In the genomic region with DNA sequence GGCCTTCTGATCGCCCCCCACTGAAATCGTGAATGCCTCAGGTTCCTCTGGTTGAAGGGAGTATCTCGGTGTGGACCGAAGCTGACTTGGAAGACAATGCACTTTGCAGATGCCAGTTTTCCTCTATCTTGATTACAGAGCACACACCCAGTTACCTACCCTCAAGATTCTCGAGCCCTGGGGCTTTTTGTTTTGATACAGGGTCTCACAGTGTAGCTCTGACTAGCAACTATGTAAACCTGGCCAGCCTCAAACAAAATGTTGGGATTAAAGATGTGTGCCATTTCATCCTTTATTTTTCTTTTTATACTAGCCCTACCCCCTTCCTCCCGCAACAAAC, we compare ENCODE assay signal across 8 mouse cellular contexts. TPM values are rescaled to one million over a fixed set of nuclear protein-coding genes. Genes with fewer than 3 reads are reported as not detected.
DNase-seq lines count a peak whose midpoint lies in the region; ATAC-seq and TF ChIP-seq lines count a peak whose summit lies in the region.

No protein-coding gene starts in this region.

- no peak for TF ChIP-seq CTCF in lung, embryonic 14.5 days (IDR thresholded peaks at IDR 0.05; ENCODE audit: low read depth)
- TF ChIP-seq CTCF in embryonic fibroblast, embryonic 13.5 days (IDR thresholded peaks at IDR 0.05; ENCODE audit: borderline replicate concordance, insufficient read depth, low read length), result no peak

- peak overlapping the region; percentile 85 for H3K4me3 ChIP-seq in lung, embryonic 14.5 days (ENCODE audit: low read depth, low read length)
- H3K4me3 ChIP-seq in embryonic fibroblast, embryonic 13.5 days (ENCODE audit: insufficient read depth, low read length), result peak overlapping the region; percentile 26
- peak overlapping the region; percentile 81 for H3K4me3 ChIP-seq in limb, embryonic 10.5 days
- peak overlapping the region; percentile 83 for H3K4me3 ChIP-seq in neural tube, embryonic 15.5 days (replicated peaks)

- 0 out of 2 replicates have a peak, but pooled peaks have one; percentile 70 for TF ChIP-seq POLR2A in embryonic fibroblast, embryonic 13.5 days (IDR thresholded peaks at IDR 0.05; ENCODE audit: low read depth, low read length)

- no peaks in the 10 kb centered on the region for H3K9me3 ChIP-seq in lung, embryonic 14.5 days (ENCODE audit: low read depth, low read length)
- H3K9me3 ChIP-seq in limb, embryonic 10.5 days (replicated peaks), result no peaks in the 10 kb centered on the region
- H3K9me3 ChIP-seq in neural tube, embryonic 15.5 days (replicated peaks), result no peaks in the 10 kb centered on the region

- H3K9ac ChIP-seq in lung, embryonic 14.5 days, result peak overlapping the region; percentile 73
- H3K9ac ChIP-seq in neural tube, embryonic 15.5 days (replicated peaks), result peak overlapping the region; percentile 84

- H3K27me3 ChIP-seq in lung, embryonic 14.5 days (ENCODE audit: insufficient read depth, low read length), result no peaks in the 10 kb centered on the region
- H3K27me3 ChIP-seq in limb, embryonic 10.5 days (ENCODE audit: low read depth, poor library complexity, severe bottlenecking), result no peaks in the 10 kb centered on the region
- H3K27me3 ChIP-seq in neural tube, embryonic 15.5 days (replicated peaks), result no peaks in the 10 kb centered on the region

- no peak for DNase-seq in lung, embryonic 14.5 days
- no peak for DNase-seq in lung, postnatal 25 days (ENCODE audit: low spot score)
- no peak for DNase-seq in limb, embryonic 10.5 days (ENCODE audit: low spot score)
- no peak for DNase-seq in thymus, postnatal 4 days
- DNase-seq in gastrocnemius, adult 18-20 months (ENCODE audit: low spot score), result no peak
- DNase-seq in layer of hippocampus, adult 9-10 months (ENCODE audit: low spot score), result no peak

- H3K27ac ChIP-seq in lung, embryonic 14.5 days (ENCODE audit: low read depth), result peak overlapping the region; percentile 55
- H3K27ac ChIP-seq in embryonic fibroblast, embryonic 13.5 days (ENCODE audit: insufficient read depth, low read length), result no peak overlapping the region
- H3K27ac ChIP-seq in limb, embryonic 10.5 days, result peak overlapping the region; percentile 86
- H3K27ac ChIP-seq in neural tube, embryonic 15.5 days (replicated peaks), result peak overlapping the region; percentile 92

- WGBS in lung, embryonic 14.5 days, result 13% methylated on average over 6 of the region's 6 CpGs
- 15% methylated on average over 6 of the region's 6 CpGs for WGBS in limb, embryonic 10.5 days
- 16% methylated on average over 6 of the region's 6 CpGs for WGBS in neural tube, embryonic 15.5 days

- 0 out of 2 replicates have a peak, but pooled peaks cover 10% of the 10 kb centered on the region for H3K4me1 ChIP-seq in lung, embryonic 14.5 days (ENCODE audit: insufficient read depth)
- peaks cover 6% of the 10 kb centered on the region for H3K4me1 ChIP-seq in embryonic fibroblast, embryonic 13.5 days (ENCODE audit: control insufficient read depth, insufficient read depth, low read length)
- peaks cover 19% of the 10 kb centered on the region for H3K4me1 ChIP-seq in limb, embryonic 10.5 days
- H3K4me1 ChIP-seq in neural tube, embryonic 15.5 days, result peaks cover 48% of the 10 kb centered on the region

- peaks cover 9% of the 10 kb centered on the region; the same call in 1 of the 2 replicates for H3K36me3 ChIP-seq in lung, embryonic 14.5 days (ENCODE audit: insufficient read depth)
- H3K36me3 ChIP-seq in limb, embryonic 10.5 days, result peaks cover 21% of the 10 kb centered on the region
- peaks cover 6% of the 10 kb centered on the region; the same call in 1 of the 2 replicates for H3K36me3 ChIP-seq in neural tube, embryonic 15.5 days

- H3K4me2 ChIP-seq in lung, embryonic 14.5 days, result peak overlapping the region; percentile 68
- H3K4me2 ChIP-seq in neural tube, embryonic 15.5 days, result peak overlapping the region; percentile 84

- peak; percentile 13 for ATAC-seq in lung, embryonic 14.5 days (ENCODE audit: insufficient read depth)
- peak; percentile 0; the same call in 1 of the 2 replicates for ATAC-seq in neural tube, embryonic 15.5 days (ENCODE audit: low FRiP score)

RNA-seq across cellular contexts. Expression of a gene that starts 0.3 kb away (rescaled TPM):
- polyA plus RNA-seq in lung, embryonic 14.5 days (2014; fragmentation: Nextera tagmentation; extraction: Ambion mirVana), result 118 and 119 TPM in 2 replicates
- polyA plus RNA-seq in embryonic fibroblast, embryonic 13.5 days (2011; ENCODE audit: insufficient read length, low read depth, missing spikeins), result 346 and 376 TPM in 2 replicates
- 117 and 125 TPM in 2 replicates for polyA plus RNA-seq in limb, embryonic 10.5 days (2016; fragmentation: Nextera tagmentation; extraction: Ambion mirVana)
- polyA plus RNA-seq in neural tube, embryonic 15.5 days (2015; fragmentation: Nextera tagmentation; extraction: Ambion mirVana), result 206 and 219 TPM in 2 replicates
- 100 to 1,000 TPM; 118 to 122 TPM for total RNA-seq in gastrocnemius, adult 18-20 months (2021)

RNA-seq across cellular contexts. Expression of a gene that starts 30.0 kb away (rescaled TPM):
- polyA plus RNA-seq in lung, embryonic 14.5 days (2014; fragmentation: Nextera tagmentation; extraction: Ambion mirVana), result 8.3 and 9.4 TPM in 2 replicates
- polyA plus RNA-seq in embryonic fibroblast, embryonic 13.5 days (2011; ENCODE audit: insufficient read length, low read depth, missing spikeins), result 1.8 and 1.9 TPM in 2 replicates
- 4.0 and 4.4 TPM in 2 replicates for polyA plus RNA-seq in limb, embryonic 10.5 days (2016; fragmentation: Nextera tagmentation; extraction: Ambion mirVana)
- 34.4 and 35.0 TPM in 2 replicates for polyA plus RNA-seq in neural tube, embryonic 15.5 days (2015; fragmentation: Nextera tagmentation; extraction: Ambion mirVana)
- total RNA-seq in gastrocnemius, adult 18-20 months (2021), result 10 to 100 TPM; 10.0 to 11.6 TPM

Comparison
In these comparisons a context has a peak if more than half of its experiments do, and no peak if none do; other contexts are left out.
1. H3K4me3 ChIP-seq: peak in every context shown above with its lines; median percentile 85 in lung, embryonic 14.5 days; 83 in neural tube, embryonic 15.5 days; 81 in limb, embryonic 10.5 days; 26 in embryonic fibroblast, embryonic 13.5 days.